Mouse (Mus musculus) kidney, postnatal 4 days (tissue): Measurements from ENCODE around the gene Cwc15.
A peak's percentile ranks its signal among the peaks of the same experiment; 100 is the strongest.
"Not testable (repeated sequence)": the region's sequence is repeated elsewhere in the genome, so short reads cannot be mapped to it uniquely, and the experiment has no call there.

ENCODE experiments used
- DNase-seq, 2 experiments: peaks; one replicate each; pipeline ENCODE4 v3.0.0; 2021; ENCODE audit warnings: mixed read lengths in 2 of 2

The Cwc15 gene

DNA sequence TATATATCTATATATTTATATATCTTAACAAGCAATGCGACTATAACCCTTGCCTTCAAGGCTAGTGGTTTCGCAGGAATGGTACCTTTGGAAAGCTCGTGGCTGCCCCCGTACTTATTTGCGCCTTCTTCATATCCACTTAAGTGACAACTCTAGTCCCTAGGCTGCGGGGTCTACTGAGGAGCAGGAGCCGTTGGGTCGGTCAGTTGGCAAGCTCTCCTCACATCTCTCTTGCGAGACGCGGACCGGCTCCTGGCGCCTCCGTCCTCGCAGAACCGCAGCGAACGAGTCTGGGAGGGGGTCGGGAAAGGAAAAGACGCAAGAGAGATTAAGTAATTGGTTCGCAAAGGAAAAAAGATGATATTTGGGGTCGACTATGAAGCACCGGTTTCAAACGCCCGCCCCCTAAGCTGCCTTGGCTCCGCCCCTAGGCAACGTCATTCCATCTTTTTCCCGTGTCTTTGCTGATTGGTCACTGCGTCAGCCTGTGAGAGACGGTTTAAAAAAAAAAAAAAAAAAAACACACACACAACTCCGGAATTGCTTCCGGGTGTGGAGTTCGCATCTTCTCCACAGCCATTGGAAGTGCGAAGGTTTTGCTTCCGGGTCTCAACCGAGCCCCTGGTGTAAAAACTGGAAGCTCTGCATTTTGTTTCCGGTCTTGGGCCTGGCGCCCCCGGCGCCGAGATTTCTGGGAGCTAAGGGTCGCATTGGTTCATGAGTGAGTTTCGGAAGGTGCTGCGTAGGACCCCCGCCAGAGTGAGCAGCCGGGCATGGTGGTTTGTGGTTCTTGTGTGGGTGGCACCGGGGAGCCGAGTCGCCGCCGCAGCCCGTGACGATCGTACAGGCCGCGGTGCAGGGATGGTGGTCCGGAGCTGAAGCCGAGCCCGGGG, at the start of gene Cwc15, which contains the start of gene Kdm4d:
Gene Cwc15, plus strand, starts transcription at position 595 of the 893 bp plus-strand sequence.
Gene Kdm4d, minus strand, starts transcription at position 460 of the 893 bp plus-strand sequence.
- DNase-seq = peak; percentile 95 to 96

DNA sequence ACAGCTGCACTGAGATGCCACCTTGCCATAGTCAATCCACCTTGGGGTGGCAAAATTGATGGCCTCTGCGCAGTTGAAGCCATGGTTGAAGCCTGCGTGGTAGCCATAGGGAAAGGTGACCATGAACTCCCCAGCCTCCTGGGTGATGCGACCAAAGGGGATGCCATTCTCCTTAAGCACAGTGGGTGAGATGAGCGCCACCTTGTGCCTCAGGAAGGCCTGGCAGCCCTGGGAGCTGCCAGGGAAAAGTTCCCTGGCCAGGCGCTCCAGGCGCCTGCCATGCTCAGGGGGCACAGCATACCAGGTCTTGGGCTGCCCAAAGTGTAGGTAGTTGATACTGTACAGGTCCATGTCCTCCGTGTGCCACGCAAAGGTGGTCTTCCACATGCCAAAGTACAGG, 49.3 kb upstream of the Cwc15 start:
- peak in 1 of 2 experiments; percentile 13 for DNase-seq

DNA sequence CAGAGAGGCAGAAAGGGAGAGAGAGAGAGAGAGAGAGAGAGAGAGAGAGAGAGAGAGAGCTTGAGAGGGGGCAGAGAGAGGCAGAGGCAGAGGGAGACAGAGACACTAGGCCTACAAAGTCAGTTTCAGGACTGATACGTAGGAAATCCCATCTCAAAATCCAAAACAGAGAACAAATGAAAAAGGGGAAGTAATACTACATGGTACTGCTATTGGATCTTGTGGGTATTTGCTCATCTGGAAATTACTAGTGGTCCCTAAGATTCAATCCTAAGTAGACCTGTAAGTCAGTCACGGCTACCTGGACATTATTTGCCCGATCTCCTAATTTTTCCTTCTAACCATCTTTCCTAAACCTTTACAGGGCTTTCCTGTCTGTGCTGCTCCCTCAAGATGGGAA, 44.1 kb upstream of the Cwc15 start:
- DNase-seq = no peak

DNA sequence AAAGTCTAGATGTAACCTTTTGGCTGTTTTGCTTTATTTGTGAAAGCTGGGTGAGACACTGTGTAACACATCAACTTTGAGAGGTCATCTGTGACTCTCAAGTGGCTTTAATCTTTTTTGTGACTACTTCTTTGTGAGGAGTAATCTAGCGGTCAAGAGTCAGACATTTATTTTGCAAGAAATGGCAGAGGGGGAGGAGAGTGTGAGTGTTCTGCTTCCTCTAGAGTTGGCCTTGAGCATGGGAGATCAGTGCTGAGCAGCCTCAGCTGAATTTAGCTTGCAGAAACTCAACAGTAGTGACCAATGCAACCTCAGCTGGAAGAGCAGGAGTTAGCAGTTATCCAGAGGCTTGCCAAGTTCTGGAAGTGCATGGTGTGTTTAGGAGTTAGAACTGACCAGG, 37.9 kb upstream of the Cwc15 start:
- DNase-seq = not testable (repeated sequence)

DNA sequence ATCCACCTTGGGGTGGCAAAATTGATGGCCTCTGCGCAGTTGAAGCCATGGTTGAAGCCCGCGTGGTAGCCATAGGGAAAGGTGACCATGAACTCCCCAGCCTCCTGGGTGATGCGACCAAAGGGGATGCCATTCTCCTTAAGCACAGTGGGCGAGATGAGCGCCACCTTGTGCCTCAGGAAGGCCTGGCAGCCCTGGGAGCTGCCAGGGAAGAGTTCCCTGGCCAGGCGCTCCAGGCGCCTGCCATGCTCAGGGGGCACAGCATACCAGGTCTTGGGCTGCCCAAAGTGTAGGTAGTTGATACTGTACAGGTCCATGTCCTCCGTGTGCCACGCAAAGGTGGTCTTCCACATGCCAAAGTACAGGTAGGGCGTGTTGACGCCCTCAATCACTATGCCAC, 36.7 kb upstream of the Cwc15 start:
- not testable (repeated sequence) for DNase-seq

DNA sequence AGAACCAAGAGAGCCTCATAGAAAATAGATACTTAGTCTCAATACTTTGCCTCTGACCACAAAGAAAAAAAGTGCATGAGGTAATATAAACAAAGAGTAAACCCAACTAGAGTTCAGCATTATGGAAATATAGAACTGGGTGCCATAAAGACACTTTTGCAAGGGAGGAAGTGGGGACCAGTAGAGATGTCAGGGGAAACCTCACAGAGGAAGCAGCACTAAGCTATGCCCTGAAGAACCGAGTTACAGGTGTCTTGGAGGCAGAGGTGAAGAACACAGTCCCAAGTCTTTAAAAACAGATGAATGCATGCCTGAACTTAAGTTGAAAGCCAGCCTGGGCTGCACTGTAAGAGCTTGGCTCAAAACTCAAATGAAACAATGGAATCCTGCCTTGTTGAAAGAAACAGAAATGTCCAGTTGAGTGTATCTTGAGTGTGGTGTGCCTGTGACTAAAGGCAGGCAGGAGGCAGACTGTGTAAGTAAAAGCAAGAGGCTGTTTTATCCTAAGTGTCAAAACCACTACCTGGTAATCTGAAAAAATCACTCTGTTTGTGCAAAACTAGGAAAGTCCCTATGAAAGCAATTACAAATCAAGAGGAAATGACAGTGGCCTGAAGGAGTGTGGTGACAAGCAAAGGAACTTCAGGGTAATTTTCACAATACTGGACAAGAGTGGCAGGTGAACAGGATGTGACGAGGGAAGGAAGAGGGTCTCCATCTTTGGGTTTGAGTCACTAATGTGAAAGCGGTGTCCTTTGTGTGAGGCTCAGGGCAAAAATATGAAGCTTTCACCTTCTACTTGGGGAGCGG, 1.3 kb upstream of the Cwc15 start:
- DNase-seq = no peak

DNA sequence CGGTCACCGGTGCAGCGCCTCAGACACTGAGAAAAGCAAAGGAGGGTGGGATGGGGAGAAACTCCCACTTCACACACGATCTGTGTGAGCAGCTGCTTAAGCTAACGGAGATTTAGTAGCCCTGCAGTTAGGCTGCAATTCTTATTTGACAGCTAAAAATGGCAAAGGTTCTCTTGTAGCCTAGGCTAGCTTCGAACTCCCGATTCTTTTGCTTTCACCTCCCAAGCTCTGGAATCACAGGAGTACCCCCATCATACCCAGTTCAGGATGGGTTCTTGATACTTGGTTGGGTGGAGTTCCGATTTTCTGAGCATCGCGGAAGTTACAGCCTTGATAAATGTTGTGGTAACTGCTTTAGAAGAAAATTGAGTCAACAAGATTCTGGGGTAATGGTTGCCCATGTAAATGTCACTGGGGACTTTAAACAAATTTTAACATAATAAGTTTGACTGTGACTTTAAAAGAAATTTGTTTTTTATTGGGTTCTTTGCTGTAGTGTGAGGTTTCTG, 553 bp downstream of the Cwc15 start:
- no peak for DNase-seq

DNA sequence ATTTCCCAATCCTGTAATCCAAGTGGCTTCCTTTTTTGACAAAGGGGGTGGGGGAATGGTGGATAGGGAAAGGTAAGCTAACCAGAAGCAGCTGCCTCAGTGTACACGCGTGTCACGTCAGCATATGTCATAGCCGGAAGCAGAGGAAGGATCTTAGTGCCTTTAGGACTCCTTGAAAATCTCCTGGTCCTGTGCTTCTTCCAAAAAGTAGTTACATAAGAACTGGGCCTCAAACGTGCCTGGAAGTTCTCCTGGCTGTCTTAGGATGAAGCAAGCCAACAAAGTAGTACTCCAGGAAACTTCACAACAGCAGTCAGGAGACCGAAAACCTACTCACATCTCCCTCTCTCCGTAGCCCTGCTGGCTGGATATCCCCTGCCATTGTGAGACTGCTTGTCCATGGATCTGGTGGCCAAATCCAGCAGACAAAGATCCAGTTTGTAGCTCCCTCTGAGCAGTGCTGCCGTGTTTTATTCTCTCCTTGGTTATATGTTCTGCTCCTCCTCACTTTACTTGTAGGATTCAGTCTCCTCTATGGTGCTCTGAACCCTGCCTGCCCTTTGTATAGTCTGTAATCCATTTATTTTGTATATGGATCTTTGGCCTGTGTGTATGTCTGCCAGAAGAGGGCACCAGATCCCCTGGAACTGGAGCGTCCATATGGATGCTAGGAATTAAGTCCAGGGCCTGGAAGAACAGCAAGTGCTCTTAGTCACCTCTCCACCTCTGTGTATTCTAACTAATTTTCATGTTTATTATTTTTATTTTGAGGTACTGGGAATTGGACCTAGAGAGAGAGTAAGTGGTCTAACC, 12.4 kb downstream of the Cwc15 start:
- DNase-seq = peak; percentile 69 to 73

DNA sequence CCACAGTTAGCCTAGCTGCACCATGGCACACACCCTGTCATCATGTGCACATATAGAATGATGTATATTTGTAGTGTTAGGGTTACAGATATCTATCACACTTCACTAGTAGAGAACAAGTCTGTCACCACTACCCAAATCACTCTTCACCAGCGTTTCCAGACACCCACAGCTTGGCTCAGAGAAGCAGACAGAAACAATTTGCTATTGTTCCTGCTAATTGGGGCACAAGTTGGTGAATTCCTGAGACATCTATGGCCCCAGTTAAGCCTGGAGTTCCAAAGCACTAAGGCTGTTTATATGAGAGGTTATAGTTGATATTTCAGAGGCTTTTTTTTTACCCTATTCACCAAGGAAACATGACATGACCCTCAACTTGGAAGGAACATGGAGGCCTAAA, 16.9 kb downstream of the Cwc15 start:
- no peak for DNase-seq

DNA sequence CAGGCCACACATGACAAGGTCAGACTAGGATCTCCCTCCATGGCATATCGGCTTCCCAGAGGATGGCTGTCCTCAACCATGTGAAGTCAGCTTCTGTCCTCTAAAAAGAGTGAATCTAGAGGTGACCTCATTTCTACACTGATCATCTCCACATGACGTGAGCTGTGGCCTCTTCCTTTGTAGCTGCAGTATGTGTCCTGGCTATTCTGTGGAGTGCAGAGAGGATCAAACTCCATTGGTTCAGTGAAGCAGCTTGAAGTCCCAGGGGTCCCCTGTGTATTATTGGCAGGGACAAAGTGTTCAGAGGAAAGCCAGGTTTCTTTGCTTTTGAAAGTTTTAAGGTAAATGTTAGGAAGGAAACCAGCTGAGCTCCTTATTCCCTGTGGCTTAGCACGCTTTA, 17.7 kb downstream of the Cwc15 start:
- DNase-seq = no peak

DNA sequence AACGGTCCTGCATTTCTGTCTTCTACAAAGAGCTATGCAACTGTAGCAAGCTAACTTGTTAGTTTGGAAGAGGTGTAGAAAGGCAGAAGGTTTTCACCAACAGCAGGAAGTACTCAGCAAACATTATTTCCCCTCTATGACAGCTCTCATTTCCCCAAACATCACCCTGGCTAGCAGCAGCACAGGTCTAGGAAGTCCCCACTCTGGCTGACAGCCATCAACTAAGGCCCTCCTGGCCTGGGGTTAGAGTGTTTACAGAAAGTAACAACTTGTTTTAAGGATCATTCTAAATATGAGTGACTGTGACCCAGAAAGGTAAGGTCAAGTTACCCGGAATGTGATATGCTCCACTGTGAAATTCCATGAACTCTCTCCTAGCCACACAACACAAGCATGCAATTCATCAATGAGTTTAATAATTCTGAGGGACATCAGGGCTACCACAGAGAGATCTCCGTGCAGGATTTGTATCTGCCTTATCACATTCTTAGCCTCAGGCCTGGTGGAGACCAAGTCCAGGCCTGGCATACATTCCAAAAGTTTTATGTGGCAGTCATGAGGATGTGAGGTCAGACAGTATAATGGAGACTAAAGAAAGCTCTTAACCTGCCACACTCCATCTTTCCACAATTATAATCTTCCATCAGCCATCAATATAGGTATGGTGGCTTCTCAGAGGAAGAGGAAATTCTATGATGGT, 20.7 kb downstream of the Cwc15 start:
- DNase-seq = peak in 1 of 2 experiments; percentile 20

DNA sequence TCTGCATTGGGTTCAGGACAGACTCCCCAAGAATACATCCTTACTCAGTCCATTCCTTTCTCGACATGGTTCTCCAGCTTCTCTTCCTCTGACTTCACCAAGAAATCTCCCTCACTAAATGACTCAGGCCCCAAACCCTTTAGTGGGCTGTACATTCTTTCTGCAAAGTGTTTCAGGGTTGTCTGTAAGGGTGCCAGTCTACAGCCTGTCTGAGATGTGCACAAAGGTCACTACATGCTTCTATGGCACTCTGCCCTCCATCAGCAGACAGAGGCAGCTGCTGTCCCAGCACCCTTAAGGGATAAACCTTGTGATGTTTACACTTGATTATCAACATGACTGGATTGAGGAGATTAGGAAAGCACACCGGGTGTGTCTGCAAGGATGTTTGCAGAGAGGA, 21.3 kb downstream of the Cwc15 start:
- DNase-seq = no peak

DNA sequence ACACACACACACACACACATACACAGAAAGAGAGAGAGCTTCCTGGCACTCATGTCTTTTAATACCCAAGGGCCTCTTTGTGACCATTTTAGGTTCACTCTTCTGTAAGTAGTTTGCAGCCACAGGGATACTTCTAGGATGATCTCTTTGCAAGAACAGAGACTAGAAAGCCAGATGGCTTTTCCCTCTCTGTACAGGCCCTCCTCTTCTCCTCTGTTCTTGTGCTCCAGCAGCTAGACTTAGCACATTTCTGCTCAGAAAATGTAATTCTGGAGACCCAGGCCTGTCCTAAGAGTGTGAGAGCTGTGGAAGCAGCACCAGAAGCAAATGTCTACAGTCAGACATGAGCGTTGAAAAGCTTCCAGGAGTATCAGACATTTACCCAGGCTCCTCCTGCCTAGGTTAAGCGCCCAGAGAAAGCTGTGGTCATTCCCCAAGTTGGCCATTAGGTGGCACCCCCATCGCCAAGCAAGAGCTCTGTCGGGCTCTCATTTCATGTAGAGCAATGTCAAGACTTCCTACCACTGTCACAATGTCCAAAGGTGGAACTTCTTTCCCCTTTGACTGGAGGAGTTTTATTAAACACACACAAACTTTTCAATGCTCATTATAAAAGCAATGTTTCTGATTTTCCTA, 23.1 kb downstream of the Cwc15 start:
- DNase-seq = peak; percentile 82 to 86

DNA sequence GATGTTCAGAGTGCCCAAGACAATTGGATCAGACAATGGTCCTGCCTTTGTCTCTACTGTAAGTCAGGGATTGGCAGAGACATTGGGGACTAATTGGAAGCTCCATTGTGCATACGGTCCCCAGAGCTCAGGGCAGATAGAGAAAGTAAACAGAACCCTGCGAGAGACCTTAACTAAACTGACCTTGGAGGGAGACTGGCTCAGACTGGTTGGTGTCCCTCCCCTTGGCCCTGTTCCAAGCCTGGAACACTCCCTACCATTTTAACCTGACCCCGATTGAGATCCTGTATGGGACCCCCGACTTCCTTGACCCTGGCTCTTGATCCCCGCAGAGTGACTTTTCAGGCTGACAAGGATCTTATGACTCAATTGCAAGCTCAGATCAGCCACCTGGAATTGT, 29.6 kb downstream of the Cwc15 start:
- DNase-seq = no peak

DNA sequence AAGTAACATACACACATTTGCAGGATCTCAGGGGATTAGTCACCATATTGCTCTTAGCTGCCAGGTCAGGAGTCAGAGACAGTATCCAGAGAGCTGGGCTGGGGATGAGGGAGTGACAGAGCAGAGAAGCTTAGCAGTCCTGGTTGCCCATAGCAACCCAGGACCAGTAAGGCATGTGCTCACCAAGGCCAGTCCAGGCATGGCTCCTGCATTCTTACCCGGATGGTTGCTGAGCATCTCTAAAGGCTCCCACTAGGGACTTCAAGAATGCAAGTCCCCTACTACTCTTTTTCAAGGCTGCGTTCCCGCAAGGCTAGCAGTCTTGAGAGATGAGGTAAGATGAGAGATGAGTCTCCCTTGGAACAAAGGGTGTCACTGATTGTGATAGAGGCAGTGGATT, 31.9 kb downstream of the Cwc15 start:
- no peak for DNase-seq

DNA sequence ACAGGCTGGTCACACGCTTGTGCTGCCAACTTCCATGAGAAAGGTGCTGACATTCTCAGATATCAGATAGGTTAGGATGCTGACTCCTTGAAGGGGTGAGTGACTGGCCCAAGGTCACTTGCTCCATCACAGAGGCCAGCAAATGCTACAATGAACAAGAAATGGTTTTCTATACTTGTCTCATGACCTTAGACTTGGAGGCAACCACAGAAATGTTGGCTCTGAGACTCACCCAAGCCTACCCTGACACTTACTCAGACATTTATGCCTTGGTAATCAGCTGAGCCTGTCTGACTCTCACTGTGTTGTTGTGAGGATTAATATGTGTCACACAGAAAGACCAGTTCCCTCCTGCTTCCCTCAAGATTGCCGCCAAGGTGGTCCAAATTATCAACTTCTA, 33.2 kb downstream of the Cwc15 start:
- no peak for DNase-seq

DNA sequence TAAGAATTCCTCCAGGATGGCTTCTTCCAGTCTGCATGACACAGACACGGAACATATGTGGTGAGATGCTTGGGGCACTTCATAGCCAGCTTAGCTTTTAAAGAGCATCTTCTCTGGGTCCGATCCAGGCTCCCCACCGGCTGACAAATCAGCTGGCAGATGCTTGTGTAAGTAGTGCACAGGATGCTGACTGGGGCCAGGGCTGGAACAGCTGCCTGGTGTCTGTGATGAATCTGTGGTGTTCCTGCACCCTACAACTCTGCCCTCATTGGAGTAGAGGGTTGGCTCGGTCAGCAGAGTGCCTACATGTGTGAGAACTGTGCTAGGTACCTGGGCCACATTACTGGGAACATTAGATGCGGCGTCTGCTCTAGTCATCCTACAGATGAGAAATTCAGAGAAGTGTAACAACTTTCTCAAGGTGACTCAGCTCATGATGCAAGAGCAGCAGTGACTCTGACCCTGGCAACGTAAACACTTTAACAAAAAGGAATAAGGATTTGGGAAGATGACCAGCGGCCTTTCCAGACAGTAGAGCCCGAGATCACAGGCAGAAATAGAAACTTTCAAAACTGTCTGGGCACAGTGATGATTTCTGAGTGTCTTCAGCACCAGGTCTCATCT, 34.5 kb downstream of the Cwc15 start:
- no peak for DNase-seq

DNA sequence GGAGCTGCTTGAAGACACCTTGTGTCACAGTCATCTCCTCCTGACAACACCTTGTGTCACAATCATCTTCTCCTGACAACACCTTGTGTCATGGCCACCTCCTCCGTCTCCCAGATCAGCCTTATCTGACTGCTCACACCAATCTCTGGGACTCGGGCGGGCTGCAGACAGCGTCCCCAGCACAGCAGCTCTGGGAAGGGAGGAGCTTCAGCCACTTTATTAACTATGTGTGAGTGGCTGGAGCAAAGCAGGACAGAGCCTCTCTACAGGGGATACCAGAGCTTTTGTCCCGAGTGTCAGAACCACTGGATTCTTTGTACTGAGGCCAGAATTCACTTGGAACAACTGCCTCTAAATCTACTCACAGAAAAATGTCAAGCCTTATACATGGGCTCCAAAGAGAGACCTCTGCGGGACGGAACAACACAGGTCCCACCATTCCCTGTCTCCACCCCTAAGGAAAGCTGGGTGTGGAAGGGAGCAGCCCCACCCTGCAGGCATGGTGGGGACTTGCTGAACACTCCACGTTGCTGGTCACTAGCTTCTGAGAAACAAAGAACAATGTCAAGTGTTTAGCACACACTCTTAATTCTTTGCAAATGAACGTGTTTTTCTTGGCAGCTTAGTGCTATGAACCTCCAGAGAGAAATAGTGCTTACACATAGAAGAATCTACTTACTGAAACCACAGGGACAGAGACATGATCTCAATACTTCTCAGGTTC, 43.8 kb downstream of the Cwc15 start:
- DNase-seq = no peak

DNA sequence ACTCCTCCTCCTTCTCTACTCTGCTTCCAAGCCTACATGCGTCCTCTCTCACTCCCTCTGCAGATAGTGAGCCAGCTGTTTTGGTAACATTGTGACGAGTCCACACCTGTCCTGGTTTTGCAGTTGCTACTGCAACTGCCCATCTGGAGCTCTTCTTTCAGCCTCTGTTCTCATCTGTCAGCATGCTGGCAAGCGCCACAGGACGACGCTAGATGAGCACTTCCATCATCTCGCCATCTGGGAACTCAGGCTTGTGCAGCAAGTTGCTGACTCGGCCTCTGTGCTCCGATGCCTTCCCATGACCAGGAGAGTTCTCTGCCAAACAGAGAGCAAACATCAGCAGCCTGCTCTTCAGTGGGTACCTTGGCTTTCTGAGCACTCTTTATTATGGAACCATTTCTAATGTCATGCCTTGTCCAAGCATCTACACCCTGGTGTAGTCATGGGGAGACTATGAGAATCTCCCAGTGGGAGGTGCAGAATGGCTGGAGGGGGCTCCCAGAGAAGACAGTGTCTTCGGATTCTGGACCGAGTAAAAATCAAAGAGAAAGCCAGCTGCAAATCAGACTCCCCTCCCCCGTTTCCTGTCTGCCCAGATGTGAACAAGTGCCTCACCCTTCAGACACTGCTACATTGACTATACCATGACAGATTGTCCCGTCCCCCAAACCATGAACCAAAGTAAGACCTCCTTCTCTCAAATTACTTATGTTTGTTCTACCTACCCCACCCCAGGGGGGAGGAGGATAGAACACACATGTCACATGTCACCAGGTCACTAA, 47.4 kb downstream of the Cwc15 start:
- no peak for DNase-seq

DNA sequence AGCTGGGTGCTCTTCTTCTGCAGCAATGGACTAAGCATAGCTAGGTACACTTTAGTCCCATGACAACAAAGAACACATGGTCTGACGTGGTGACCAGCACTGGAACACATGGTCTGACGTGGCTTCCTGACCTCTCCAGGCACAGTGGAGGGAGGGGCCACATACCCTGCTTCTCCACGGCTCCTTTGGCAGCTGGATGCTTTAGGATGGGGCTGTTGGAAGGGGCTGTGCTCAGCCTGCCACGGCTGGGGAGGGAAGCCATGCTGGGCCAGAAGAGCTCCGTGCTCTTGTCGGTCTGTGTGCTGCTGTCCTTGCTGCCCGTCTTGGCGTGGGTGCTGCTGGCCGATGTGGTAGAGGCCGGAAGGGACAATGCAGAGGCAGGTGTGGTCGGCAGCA, 47.9 kb downstream of the Cwc15 start:
- DNase-seq = no peak
